Mouse (Mus musculus): ENCODE measurements at regions not wholly inside any gene's neighbourhood (a gene's known extent, or its start where the extent isn't known, plus 50 kb on each side); places are given as distances from the start of the nearest gene placed in this dataset.

DNA sequence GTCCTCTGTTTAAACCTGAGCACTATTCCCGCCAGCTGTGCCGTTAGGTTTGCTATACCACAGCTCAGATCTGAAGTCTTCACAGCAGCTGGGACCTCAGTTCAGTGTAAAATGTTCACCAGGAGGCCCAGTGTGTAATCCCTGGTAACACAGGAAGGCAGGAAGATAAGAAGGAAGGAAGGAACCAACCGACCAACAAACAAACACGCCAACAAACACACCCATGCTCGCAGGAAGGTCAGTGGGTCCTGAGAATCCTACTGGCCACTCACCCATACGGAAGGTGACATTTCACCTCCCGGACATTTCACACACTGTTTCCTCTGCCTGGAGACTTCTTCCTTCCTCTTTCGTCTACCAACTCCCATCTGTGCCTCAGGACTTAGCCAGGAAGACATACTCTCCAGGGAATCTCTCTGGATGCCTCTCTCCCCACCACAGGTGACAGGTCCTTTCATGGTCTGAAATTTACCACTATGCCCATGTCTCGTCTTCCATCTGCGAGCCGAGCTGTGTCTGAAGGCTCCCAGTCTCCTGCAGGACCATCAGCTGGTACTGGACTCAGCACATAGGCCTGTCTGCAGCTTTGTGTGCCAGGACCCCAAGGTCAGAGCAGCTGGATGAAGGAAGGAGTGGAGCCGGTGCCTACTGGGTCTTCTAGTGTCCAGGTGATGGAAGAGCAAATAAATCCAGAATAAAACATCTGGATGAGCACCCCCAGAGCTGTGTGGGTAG is 61.1 kb upstream of the Xpa start:
- no peak for DNase-seq

DNA sequence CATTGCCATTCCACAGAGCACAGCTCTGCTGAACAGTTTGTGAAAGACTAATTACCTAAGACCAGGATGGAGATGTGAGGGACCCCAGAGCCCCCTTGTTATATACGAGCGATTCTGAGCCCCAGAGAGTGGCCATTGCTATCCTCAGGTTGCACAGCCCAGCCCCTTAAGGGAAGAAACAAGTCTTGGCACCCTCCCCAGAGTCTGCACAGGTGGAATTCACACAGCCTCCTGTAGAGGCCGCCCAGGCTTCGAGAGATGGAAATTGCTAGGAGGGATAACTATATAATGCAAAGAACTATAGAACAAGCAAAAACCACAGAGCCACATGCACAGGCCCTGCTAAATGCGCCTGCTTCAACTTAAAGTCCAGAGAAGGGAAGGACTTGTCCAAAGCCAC is 62.7 kb upstream of the Xpa start:
- DNase-seq = no peak

DNA sequence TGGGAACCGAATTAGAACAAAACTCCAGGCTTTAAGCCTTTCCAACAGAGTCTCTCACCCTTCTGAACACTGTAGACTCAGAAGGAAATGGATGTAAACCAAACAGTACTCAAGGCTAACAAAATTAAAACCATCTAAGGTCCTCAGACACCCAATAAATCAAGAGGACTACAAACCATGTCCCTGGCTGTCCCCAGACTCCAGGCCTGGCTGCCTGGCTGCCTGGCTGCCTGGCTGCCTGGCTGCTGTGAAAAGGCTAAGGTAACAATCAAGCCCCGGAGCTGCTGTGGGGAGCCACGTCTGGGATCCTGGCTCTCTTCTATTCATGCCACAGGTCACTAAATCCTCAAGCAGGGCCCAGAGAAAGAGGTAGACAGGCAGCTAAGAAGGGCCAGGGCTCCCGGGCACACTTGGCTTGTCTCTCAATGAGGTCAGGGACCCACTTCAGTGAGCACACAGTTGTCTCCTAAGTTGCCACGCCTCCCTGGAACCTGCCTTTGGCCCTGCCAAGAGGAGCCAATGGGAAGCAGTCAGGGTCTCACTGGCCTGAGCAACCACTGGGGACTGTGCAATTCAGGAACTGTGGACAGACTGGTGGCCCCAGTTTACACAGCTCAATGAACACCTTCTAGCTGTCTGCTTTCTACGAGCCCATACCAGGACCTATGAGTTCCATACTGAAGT is 72.6 kb upstream of the Xpa start:
- DNase-seq = no peak

DNA sequence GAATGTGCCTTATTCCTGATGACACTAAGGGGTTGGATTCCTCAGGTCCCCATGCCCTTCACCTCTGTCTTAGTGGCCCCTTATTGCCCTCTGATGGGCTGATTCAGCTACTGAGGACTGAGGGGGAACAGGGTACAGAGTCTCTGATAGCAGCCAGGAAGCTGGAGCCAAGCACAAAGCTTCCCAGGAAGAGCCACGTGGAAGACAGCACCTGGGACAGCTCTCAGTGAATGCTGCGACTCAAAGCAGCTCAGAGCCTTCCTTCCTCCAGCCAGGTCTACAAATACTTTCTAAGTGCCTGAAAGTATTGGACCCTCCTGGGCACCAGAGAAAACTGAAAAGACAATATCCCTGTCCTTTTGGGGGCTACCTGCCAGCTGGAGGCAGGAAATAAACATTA is 72.3 kb upstream of the Foxe1 start:
- DNase-seq = no peak

DNA sequence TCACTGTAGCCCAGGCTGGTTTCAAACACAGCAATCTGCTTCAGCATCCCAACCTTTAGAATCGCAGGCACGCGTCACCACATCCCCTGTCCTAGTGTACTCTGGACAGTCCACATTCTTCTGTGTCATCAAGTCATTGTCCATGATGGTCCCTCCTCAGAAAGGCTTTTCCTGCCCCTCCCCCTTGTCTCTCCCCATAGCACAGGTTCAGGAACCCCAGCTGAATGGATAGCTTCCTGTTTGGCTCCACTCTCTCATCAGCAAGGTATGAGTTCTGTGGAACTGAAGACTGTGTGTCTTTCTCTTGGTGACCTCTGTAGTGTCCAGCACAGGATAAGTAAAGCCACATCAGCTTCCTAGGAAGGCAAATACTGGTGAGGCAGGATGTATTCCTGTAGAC is 67.6 kb upstream of the Foxe1 start:
- DNase-seq = no peak

DNA sequence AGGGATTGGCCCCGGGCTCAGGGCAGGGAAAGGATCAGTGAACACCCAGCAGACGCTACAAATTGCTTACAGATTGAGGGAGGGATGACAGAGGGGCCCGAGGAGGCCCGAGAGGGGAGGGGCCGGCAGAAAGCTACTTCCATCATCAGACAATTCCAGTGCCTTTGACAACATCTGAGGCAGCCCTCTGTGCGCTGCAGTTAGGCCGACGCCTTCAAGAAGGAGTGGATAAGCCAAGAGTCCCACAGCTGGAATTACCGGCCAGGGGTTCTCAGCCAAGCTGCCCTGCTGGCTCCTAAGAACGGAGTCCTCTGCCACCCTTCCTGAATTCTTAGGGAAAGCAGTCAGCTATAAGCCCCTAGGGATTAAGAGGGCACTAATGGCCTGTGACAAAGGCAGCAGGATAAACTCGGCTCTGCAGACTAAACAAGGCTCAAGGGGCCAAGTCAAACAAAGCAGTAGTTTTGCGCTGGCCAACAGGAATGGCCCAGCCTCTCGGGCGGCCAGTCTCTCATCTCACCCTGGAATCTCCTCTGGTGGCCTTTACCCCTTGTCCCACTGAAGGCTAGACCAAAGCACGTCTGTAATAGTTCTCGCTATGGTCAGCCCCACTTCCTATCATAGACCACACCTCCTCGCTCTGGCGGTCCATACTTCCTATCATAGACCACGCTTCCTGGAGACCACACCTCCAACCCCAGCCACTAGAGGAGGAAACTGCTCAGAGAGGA is 66.4 kb upstream of the Foxe1 start:
- DNase-seq = peak; percentile 23

DNA sequence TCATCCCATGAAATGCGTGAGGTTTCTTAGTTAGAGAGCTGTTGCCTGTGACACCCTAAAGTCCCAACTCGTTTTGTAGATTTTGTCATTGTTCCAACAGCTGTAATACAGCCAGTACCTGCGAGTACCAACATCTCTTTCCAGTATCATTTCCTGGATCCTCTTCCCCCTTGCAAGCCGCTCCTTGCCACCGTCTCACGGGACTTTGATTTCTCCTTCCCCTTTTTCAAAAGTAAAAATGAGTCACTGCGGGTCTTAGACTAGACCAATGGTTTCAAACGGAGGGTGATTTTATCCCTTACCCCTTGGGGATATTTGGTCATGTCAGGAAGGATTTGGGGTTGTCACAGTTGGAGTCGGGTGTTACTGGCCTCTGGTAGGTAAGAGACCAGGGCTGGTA is 56.5 kb upstream of the Foxe1 start:
- DNase-seq = no peak

DNA sequence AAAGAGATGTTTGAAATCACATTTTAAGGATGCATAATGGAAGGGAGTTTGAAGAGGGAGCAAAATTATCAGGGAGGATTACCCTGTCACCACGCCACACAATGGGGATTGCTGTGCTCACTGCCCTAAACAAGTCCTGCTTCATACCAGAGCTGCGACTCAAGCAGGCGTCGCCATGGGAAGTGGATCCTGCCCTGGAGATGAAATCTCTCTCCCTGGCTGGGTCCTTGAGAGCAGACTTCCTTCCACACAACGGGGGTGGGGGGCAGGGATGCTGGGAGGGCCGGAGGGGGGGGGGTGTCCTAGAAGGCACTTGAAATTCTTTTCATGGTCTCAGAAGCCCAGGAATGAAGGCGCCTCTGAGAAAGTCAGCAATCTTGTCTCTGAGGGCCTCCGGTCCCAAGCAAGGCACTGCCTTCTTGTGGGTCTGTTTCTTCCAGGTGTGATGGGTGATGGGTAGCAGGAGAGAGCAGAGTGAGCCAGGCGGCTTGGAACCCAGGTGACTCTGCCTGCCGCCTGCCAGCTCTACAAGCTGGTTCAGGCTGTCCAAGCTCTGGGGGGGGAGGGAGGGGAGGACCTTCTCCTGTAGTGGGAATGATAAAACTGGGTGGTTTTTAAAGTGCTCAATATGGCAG is 51.7 kb upstream of the Foxe1 start:
- no peak for DNase-seq
